Mouse (Mus musculus) gastrocnemius, adult 18-20 months (tissue): Measurements from ENCODE around the gene Olfr1110. TPM values are rescaled to one million over a fixed set of nuclear protein-coding genes. Genes with fewer than 3 reads are reported as not detected.
"Not testable (repeated sequence)": the region's sequence is repeated elsewhere in the genome, so short reads cannot be mapped to it uniquely, and the experiment has no call there.

ENCODE experiments used
- DNase-seq: peaks from one replicate; pipeline ENCODE4 v3.0.0; 2021; ENCODE audit warnings: low spot score
- long read RNA-seq, 2 experiments: library from polyadenylated mRNA; stranded (forward); transcript quantifications; one replicate each; pipeline ENCODE4 v2.0.0; 2021
- total RNA-seq, 2 experiments: library from RNA; stranded (reverse); gene quantifications; 2 replicates each; pipeline ENCODE4 v1.2.3; 2021

Olfr1110 gene
- total RNA-seq, result not detected
- long read RNA-seq, experiment 1, result 0 reads
- long read RNA-seq, experiment 2, result 0 reads

DNA sequence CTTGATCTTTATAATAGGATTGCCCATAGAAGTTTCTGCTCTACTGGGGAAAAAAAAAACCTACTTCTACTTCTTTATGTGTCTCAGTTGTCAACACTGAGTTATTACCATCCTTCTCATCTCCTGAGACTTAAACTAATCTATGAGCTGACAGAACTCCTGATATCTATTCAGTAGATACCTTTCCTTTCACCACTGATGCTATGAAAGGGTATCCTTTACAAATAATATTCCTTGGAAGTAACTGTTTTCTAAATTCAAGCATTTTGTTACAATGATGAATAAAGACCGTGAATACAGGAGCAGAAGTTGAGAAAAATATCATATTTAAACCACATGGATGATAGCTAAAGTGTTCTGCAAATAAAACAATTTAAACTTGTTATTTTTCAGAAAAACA is at the start of gene Olfr1110:
Olfr1110 (minus strand) TSS at position 101 of the 400 bp plus-strand sequence.
- no peak for DNase-seq

DNA sequence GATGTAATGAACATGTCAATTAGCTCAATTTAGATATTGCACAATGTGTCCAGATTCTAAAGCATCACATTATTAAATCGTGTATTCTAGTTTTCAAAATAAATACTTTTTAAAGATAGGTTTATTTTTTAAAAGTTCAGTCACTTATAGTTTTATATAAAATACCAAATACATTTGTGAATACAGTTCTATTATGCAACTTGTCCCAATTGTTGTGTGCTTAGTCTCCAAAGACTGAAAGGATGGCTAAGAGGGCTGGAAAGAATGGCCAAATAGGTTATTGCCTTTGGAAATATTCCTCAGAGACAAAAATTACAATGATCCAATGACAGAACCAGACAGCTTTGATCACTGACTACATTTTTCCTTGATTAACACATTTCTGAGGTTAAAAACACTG is 47.4 kb upstream of the Olfr1110 start, which contains the start of gene Olfr1112:
Olfr1112 (plus strand) TSS at position 301 of the 400 bp plus-strand sequence.
- no peak for DNase-seq

DNA sequence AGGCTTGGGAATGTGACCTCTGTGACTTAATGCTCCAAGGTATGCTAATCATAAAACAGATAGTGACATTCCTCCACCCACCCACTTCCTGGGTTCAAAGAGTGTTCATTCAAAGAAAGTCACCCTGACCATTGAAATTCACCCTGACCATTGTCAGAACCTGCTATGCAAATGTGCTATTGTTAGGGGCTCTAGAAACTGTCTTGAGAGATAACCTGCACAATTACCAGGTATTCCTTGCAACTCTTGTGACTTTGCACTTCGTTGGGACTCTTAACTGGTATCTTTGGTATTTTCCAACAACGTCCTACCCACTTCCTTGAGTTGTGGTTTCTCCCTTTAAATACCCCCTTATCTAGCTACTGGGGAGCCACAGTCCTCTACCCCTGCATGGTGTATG is 27.6 kb upstream of the Olfr1110 start:
- not testable (repeated sequence) for DNase-seq

DNA sequence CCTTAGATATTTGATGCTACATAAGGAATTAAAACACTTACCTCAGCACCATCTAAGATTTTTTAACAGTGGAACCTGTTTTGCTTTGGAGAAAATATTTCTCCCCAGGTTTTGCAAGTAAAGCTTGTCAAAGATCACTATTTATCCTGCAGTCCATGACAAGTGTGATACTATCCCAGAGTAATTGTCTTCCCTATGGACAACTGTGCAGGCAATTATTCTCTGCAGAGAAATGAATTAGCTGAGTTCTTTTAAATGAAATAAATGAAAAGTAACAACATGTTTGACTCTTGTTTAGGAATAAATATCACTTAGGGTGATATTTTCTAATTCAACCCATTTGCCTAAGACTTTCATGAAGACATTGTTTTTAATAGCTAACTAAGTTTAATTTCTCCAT is 12.4 kb upstream of the Olfr1110 start, which contains the start of gene Olfr1111:
Olfr1111 (minus strand) TSS at position 101 of the 400 bp plus-strand sequence.
- DNase-seq, result no peak

DNA sequence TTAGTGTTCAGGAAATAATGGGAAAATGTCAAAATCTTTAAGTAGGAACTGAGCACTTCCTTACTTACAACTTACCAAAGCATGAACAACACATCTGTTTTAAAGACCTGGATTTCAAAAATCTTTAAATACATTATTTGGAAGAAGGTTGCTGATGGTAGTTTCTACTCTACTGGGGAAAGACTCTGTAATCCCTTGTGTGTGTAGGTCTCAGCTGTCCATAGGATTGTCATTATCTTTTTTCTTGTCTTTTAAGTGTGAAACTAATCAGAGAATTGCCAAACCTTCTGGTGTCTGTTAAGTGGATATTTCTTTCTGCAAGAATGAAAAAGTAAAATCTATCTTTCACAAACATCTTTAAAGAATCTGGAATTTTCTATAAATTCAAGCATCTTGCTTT is 25.6 kb downstream of the Olfr1110 start, which contains the start of gene Olfr259:
Olfr259 (minus strand) TSS at position 101 of the 400 bp plus-strand sequence.
- no peak for DNase-seq

DNA sequence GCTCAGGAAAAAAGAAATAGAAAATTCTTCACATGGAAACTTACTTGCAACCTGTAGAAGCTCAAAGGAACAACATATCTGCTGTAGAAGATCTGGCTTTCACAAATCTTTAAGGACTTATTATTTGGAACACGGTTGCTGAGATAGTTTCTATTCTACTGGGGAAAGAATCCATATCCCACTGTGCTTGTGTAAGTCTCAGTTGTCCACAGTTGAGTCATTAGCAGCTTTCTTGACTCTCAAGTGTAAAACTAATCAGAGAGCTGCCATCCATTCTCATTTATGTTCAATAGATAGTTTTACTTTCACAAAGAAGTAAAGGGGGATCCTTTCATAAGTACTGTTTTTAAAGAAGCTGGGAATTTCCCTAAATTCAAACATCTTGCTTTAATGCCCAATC is 44.2 kb downstream of the Olfr1110 start, which contains the start of gene Olfr1109:
Olfr1109 (minus strand) TSS at position 101 of the 400 bp plus-strand sequence.
- no peak for DNase-seq

Other genes starting within 250 kb of the Olfr1110 start
- not detected for gene Olfr1097, start 248.1 kb downstream of the Olfr1110 start, total RNA-seq
- gene Olfr1098, start 215.8 kb downstream of the Olfr1110 start, total RNA-seq, result not detected
- gene Olfr1099, start 179.6 kb downstream of the Olfr1110 start, total RNA-seq, result not detected
- gene Olfr1100, start 160.3 kb downstream of the Olfr1110 start, total RNA-seq, result not detected
- not detected for gene Olfr1101, start 149.1 kb downstream of the Olfr1110 start, total RNA-seq
- gene Olfr1102, start 141.9 kb downstream of the Olfr1110 start, total RNA-seq, result not detected
- gene Olfr1104, start 113.2 kb downstream of the Olfr1110 start, total RNA-seq, result not detected
- not detected for gene Olfr1105, start 103.8 kb downstream of the Olfr1110 start, total RNA-seq
- not detected for gene Olfr1106, start 88.0 kb downstream of the Olfr1110 start, total RNA-seq
- gene Olfr1107, start 64.5 kb downstream of the Olfr1110 start, total RNA-seq, result not detected
- gene Olfr1109, start 44.3 kb downstream of the Olfr1110 start, total RNA-seq, result not detected
- gene Olfr259, start 25.7 kb downstream of the Olfr1110 start, total RNA-seq, result not detected
- not detected for gene Olfr1111, start 12.3 kb upstream of the Olfr1110 start, total RNA-seq
- not detected for gene Olfr1112, start 47.5 kb upstream of the Olfr1110 start, total RNA-seq
- not detected for gene Olfr1113, start 68.7 kb upstream of the Olfr1110 start, total RNA-seq
- gene Olfr1115, start 107.7 kb upstream of the Olfr1110 start, total RNA-seq, result not detected
- gene Olfr1116, start 127.2 kb upstream of the Olfr1110 start, total RNA-seq, result not detected
- gene Olfr1118, start 167.3 kb upstream of the Olfr1110 start, total RNA-seq, result not detected
- not detected for gene Olfr1120, start 214.5 kb upstream of the Olfr1110 start, total RNA-seq
- gene Olfr1121, start 229.6 kb upstream of the Olfr1110 start, total RNA-seq, result not detected
- under 1 TPM in 1 of 2 experiments, not detected in 1; 0.05 TPM for gene Olfr1122, start 245.5 kb upstream of the Olfr1110 start, total RNA-seq